Mouse (Mus musculus): Measurements from ENCODE around the gene Stxbp6.
"Not testable (repeated sequence)": the region's sequence is repeated elsewhere in the genome, so short reads cannot be mapped to it uniquely, and the experiment has no call there.

The Stxbp6 gene

GRCm38 (mm10) chr12:45053319-45053718, 21.2 kb downstream of the Stxbp6 start:
- no peak for DNase-seq

- no peak for DNase-seq
Measured at GRCm38 (mm10) chr12:45052860-45053259, 21.6 kb downstream of the Stxbp6 start.

- no peak for DNase-seq
Measured at GRCm38 (mm10) chr12:45049894-45050293, 24.6 kb downstream of the Stxbp6 start.

- DNase-seq, result not testable (repeated sequence)
Measured at GRCm38 (mm10) chr12:45047711-45048110, 26.8 kb downstream of the Stxbp6 start.

GRCm38 (mm10) chr12:45047172-45047571, 27.3 kb downstream of the Stxbp6 start:
- no peak for DNase-seq

GRCm38 (mm10) chr12:45044581-45044980, 29.9 kb downstream of the Stxbp6 start:
- DNase-seq, result no peak

GRCm38 (mm10) chr12:45042591-45043091, 31.9 kb downstream of the Stxbp6 start:
- no peak for DNase-seq

- no peak for DNase-seq
Measured at GRCm38 (mm10) chr12:45037496-45037895, 37.0 kb downstream of the Stxbp6 start.

- no peak for DNase-seq
Measured at GRCm38 (mm10) chr12:45037091-45037490, 37.4 kb downstream of the Stxbp6 start.

- no peak for DNase-seq
Measured at GRCm38 (mm10) chr12:45030681-45031080, 43.8 kb downstream of the Stxbp6 start.

GRCm38 (mm10) chr12:45026347-45026746, 48.2 kb downstream of the Stxbp6 start:
- no peak for DNase-seq

- DNase-seq, result no peak
Measured at GRCm38 (mm10) chr12:45020018-45020417, 54.5 kb downstream of the Stxbp6 start.

- DNase-seq, result no peak
Measured at GRCm38 (mm10) chr12:45019059-45019822, 55.3 kb downstream of the Stxbp6 start.

- no peak for DNase-seq
Measured at GRCm38 (mm10) chr12:45013246-45013756, 61.2 kb downstream of the Stxbp6 start.

GRCm38 (mm10) chr12:45011436-45012089, 62.9 kb downstream of the Stxbp6 start:
- no peak for DNase-seq

GRCm38 (mm10) chr12:45011006-45011405, 63.5 kb downstream of the Stxbp6 start:
- DNase-seq, result no peak

GRCm38 (mm10) chr12:45009984-45010611, 64.4 kb downstream of the Stxbp6 start:
- no peak for DNase-seq

- DNase-seq, result no peak
Measured at GRCm38 (mm10) chr12:45006569-45006968, 67.9 kb downstream of the Stxbp6 start.

GRCm38 (mm10) chr12:45006049-45006448, 68.5 kb downstream of the Stxbp6 start:
- no peak for DNase-seq

GRCm38 (mm10) chr12:45001996-45002395, 72.5 kb downstream of the Stxbp6 start:
- no peak for DNase-seq

GRCm38 (mm10) chr12:44997422-44997821, 77.1 kb downstream of the Stxbp6 start:
- DNase-seq, result no peak

- no peak for DNase-seq
Measured at GRCm38 (mm10) chr12:44996897-44997296, 77.6 kb downstream of the Stxbp6 start.

GRCm38 (mm10) chr12:44996274-44996673, 78.2 kb downstream of the Stxbp6 start:
- no peak for DNase-seq
